Mouse (Mus musculus): ENCODE results near the gene Olfr801. TPM values are rescaled to one million over a fixed set of nuclear protein-coding genes. Genes with fewer than 3 reads are reported as not detected.

The Olfr801 gene
- total and polyA plus RNA-seq, 3 experiments: not detected

DNA sequence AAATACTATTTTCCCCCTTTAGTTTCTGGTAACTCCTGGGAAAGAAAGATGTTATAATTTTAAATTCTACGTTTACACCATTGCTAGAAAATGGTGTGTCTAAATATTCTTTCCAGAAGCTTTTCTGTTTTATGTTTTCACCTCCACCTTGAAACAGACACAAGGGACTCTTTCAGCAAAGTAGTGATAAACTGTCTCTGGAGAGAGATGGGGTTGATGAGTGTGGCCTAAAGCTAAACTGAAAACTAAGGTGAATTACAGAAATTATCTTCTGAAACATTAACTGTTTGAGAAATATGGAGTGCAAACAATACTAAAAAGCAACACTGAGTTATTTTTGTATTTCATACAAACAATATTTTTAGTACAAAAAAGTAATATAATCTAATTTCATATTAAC is 45.8 kb downstream of the Olfr801 start, which contains the start of gene Olfr798:
Gene Olfr798, minus strand, starts transcription at position 101 of the 400 bp plus-strand sequence.
- no peak for TF ChIP-seq MAFK (IDR thresholded peaks at IDR 0.05; ENCODE audit: insufficient replicate concordance, low read length)
- no peak for TF ChIP-seq PAX5 (IDR thresholded peaks at IDR 0.05; ENCODE audit: low read length)
- no peak for TF ChIP-seq ETS1 (conservative IDR thresholded peaks at IDR 0.05; ENCODE audit: low read depth, low read length)
- no peak for TF ChIP-seq MYC (IDR thresholded peaks at IDR 0.05; ENCODE audit: low read depth, low read length)
- no peak for TF ChIP-seq NRF1 (IDR thresholded peaks at IDR 0.05; ENCODE audit: low read depth, low read length)
- no peak for TF ChIP-seq TBP (conservative IDR thresholded peaks at IDR 0.05; ENCODE audit: low read depth, low read length)
- Histone ChIP-seq H3K4me3 (replicated peaks in 1 of 3; ENCODE audit: low read depth in 2 of 3, low read length in 2 of 3, poor library complexity in 1 of 3) (no peak within 1 kb of the TSS), H3K4me2 (ENCODE audit: insufficient read depth, low read depth, poor library complexity, severe bottlenecking) (no peak within 1 kb of the TSS), H3K9ac (ENCODE audit: insufficient read depth, low read depth) (no peak within 1 kb of the TSS), H3K79me2 (replicated peaks; ENCODE audit: control insufficient read depth, extremely low read depth, insufficient read depth, poor library complexity, severe bottlenecking) (no peaks in the 10 kb centered on the region), H3K4me1 (ENCODE audit: control insufficient read depth in 1 of 2, insufficient read depth in 2 of 2) (no peaks in the 10 kb centered on the region), H3K27me3 (replicated peaks) (no peaks in the 10 kb centered on the region), H3K9me3 (replicated peaks; ENCODE audit: low read length) (no peaks in the 10 kb centered on the region), H3K27ac (ENCODE audit: insufficient read depth, low read depth) (no peak within 1 kb of the TSS), H3K36me3 (replicated peaks in 1 of 2; ENCODE audit: control insufficient read depth in 1 of 2, insufficient read depth in 1 of 2, low read length in 1 of 2) (no peaks in the 10 kb centered on the region)
- no peak for DNase-seq (ENCODE audit: extremely low read depth)
- dilution Hi-C loops (cut with MboI; ENCODE audit: extremely low pct_ligation_motif_present, extremely low pct_unique_long_range_greater_than_20kb, low sequenced_read_pairs) (no loop called here), in situ Hi-C loops (cut with MboI; ENCODE audit: low pct_ligation_motif_present, low pct_unique_long_range_greater_than_20kb, low sequenced_read_pairs) (no loop called here)

DNA sequence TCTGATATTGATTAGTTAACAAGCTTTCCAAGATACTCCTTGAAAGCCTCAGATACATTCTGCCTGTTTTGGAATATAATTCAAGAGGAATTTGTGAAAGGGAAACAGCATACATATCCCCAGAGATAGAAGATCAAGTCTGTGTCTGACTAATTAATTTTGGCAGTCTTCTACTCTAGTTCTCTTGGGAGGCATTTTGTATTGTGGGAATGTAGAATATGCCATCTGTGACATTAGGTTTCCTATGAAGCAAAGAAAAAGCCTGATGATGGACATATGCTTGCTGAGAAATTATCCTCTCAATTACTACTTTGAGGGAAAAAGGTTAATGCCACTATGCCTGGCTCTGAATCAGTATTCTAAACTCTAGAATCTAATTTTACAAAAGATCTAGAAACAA is 50.4 kb downstream of the Olfr801 start:
- Histone ChIP-seq H3K9ac (ENCODE audit: insufficient read depth, low read depth) (no peak overlapping the region), H3K4me2 (ENCODE audit: insufficient read depth, low read depth, poor library complexity, severe bottlenecking) (no peak overlapping the region), H3K4me3 (replicated peaks in 1 of 3; ENCODE audit: low read depth in 2 of 3, low read length in 2 of 3, poor library complexity in 1 of 3) (no peak overlapping the region), H3K36me3 (replicated peaks in 1 of 2; ENCODE audit: control insufficient read depth in 1 of 2, insufficient read depth in 1 of 2, low read length in 1 of 2) (no peaks in the 10 kb centered on the region), H3K79me2 (replicated peaks; ENCODE audit: control insufficient read depth, extremely low read depth, insufficient read depth, poor library complexity, severe bottlenecking) (no peaks in the 10 kb centered on the region), H3K4me1 (ENCODE audit: control insufficient read depth in 1 of 2, insufficient read depth in 2 of 2) (no peaks in the 10 kb centered on the region), H3K27ac (ENCODE audit: insufficient read depth, low read depth) (no peak overlapping the region), H3K27me3 (replicated peaks) (no peaks in the 10 kb centered on the region), H3K9me3 (replicated peaks; ENCODE audit: low read length) (no peaks in the 10 kb centered on the region)
- TF ChIP-seq RAD21 (IDR thresholded peaks at IDR 0.05; ENCODE audit: low read depth, low read length) (no peak), POLR2AphosphoS2 (IDR thresholded peaks at IDR 0.05; ENCODE audit: low read depth, low read length) (no peak), BHLHE40 (IDR thresholded peaks at IDR 0.05; ENCODE audit: low read depth, low read length) (no peak), TCF12 (IDR thresholded peaks at IDR 0.05; ENCODE audit: low read depth, low read length) (no peak), ZC3H11A (IDR thresholded peaks at IDR 0.05; ENCODE audit: low read depth, low read length) (no peak), ELF1 (IDR thresholded peaks at IDR 0.05; ENCODE audit: low read depth, low read length) (no peak), GABPA (IDR thresholded peaks at IDR 0.05; ENCODE audit: insufficient replicate concordance, low read depth, low read length) (no peak), USF2 (conservative IDR thresholded peaks at IDR 0.05; ENCODE audit: low read depth, low read length) (no peak), PAX5 (IDR thresholded peaks at IDR 0.05; ENCODE audit: low read length) (no peak), NRF1 (IDR thresholded peaks at IDR 0.05; ENCODE audit: low read depth, low read length) (no peak), RCOR1 (conservative IDR thresholded peaks at IDR 0.05; ENCODE audit: low read depth, low read length) (no peak), CHD1 (IDR thresholded peaks at IDR 0.05; ENCODE audit: low read depth, low read length) (no peak), ETS1 (conservative IDR thresholded peaks at IDR 0.05; ENCODE audit: low read depth, low read length) (no peak)
- dilution Hi-C loops (cut with MboI; ENCODE audit: extremely low pct_ligation_motif_present, extremely low pct_unique_long_range_greater_than_20kb, low sequenced_read_pairs) (no loop called here), in situ Hi-C loops (cut with MboI; ENCODE audit: low pct_ligation_motif_present, low pct_unique_long_range_greater_than_20kb, low sequenced_read_pairs) (no loop called here)
- no peak for DNase-seq (ENCODE audit: extremely low read depth)

Data from CH12.LX (cell line).